Mouse (Mus musculus) heart, embryonic 14.5 days (tissue): ENCODE data around the gene Mettl14. TPM values are rescaled to one million over a fixed set of nuclear protein-coding genes. Genes with fewer than 3 reads are reported as not detected.
"Not testable (repeated sequence)": the region's sequence is repeated elsewhere in the genome, so short reads cannot be mapped to it uniquely, and the experiment has no call there.

Experiments
- ATAC-seq: fragments of 200-750 bp; cut with Nextera tagmentation; 2 replicates; pipeline ENCODE4 v1.8.0; 2017; ENCODE audit warnings: low read depth, moderate TSS enrichment; ENCODE audit not compliant: insufficient number of reproducible peaks, insufficient read depth, low FRiP score
- H3K27ac ChIP-seq, 2 experiments: fragments of 200-500 bp in 1 of 2; fragments of 300-500 bp in 1 of 2; sonication (generic) in 1 of 2; replicated peaks in 1 of 2; 2 replicates each; pipeline ENCODE4 v1.5.1; 2012 to 2014; ENCODE audit warnings: low read depth in 2 of 2, low read length in 2 of 2, control low read depth in 1 of 2, mild to moderate bottlenecking in 1 of 2, mixed read lengths in 1 of 2; ENCODE audit not compliant: control insufficient read depth in 1 of 2, insufficient read depth in 1 of 2
- H3K27me3 ChIP-seq: fragments of 300-500 bp; sonication (generic); 2 replicates; pipeline ENCODE4 v1.6.1; 2014; ENCODE audit warnings: mild to moderate bottlenecking, low read length, control low read depth; ENCODE audit not compliant: control insufficient read depth, insufficient read depth
- H3K36me3 ChIP-seq: fragments of 300-500 bp; sonication (generic); 2 replicates; pipeline ENCODE4 v1.6.1; 2014; ENCODE audit warnings: mild to moderate bottlenecking, control low read depth, low read length, mixed read lengths; ENCODE audit not compliant: control insufficient read depth, insufficient read depth
- H3K4me1 ChIP-seq, 2 experiments: fragments of 200-500 bp in 1 of 2; fragments of 300-500 bp in 1 of 2; sonication (generic) in 1 of 2; 2 replicates each; pipeline ENCODE4 v1.6.1; 2012 to 2014; ENCODE audit warnings: low read length in 2 of 2, control low read depth in 1 of 2, mixed read lengths in 1 of 2; ENCODE audit not compliant: control insufficient read depth in 2 of 2, insufficient read depth in 2 of 2
- H3K4me2 ChIP-seq: fragments of 300-500 bp; sonication (generic); 2 replicates; pipeline ENCODE4 v1.6.1; 2014; ENCODE audit warnings: mild to moderate bottlenecking, low read length
- H3K4me3 ChIP-seq, 2 experiments: fragments of 200-500 bp in 1 of 2; fragments of 300-500 bp in 1 of 2; sonication (generic) in 1 of 2; 2 replicates each; pipeline ENCODE4 v1.5.1; 2012 to 2014; ENCODE audit warnings: low read length in 2 of 2, mild to moderate bottlenecking in 2 of 2, control low read depth in 1 of 2, low read depth in 1 of 2, moderate library complexity in 1 of 2; ENCODE audit not compliant: control insufficient read depth in 1 of 2, insufficient read depth in 1 of 2
- H3K9ac ChIP-seq: fragments of 300-500 bp; sonication (generic); 2 replicates; pipeline ENCODE4 v1.6.1; 2014; ENCODE audit warnings: mild to moderate bottlenecking, low read length
- H3K9me3 ChIP-seq: fragments of 300-500 bp; sonication (generic); 2 replicates; pipeline ENCODE4 v1.6.1; 2016; ENCODE audit warnings: low read length, control low read depth; ENCODE audit not compliant: control insufficient read depth
- WGBS: fragments of 180-500 bp; shearing (Covaris S2); extraction: QIAGEN DNeasy Blood & Tissue Kit; methylation state at CpG from one replicate; pipeline ENCODE4 v1.1.7; 2014; 5-methylcytosine and 5-hydroxymethylcytosine counted together
- polyA plus RNA-seq: library from polyadenylated mRNA; unstranded; fragments of >200 nt; fragmentation: Nextera tagmentation; extraction: Ambion mirVana; gene quantifications from 2 replicates; pipeline ENCODE4 v1.2.1, GENCODE M21; 2014

Mettl14 gene
- polyA plus RNA-seq, 1 experiment from 2014 or later, result 15.5 TPM

DNA sequence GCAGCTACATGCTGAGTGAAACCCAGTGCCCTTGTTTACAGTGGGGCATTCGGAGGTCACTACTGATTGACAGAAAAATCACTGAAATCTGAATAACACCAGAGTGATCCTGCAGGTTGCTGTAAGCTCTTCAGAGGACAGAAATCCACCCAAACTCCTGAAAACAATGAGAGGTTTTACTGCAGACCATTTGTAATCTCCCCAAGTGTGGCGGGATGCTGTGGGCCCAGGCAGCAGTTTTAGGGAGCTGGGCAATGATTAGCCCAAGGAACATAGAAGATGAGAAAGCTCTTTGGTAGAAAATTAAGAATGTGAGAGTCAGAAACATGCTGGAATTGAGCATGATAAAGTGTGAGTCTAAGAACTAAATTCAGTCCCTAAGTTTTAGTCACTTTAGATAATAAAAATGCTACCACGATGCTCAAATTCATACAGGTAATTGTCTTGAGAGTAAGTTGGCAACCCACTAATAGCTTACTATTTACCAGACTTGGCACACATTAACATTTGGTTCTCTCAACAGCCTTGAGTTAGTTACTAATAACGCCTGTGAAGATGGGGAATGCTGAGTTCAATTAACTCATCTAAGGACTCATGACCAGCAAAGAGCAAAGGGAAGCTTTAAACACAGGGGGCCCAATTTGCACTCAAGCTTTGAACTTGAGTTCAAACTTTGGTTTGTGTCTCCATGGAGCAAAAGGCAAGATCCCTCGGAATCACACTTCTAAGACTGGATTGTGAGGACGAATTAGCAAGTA is 26.1 kb upstream of the Mettl14 start:
- no peaks in the 10 kb centered on the region for H3K27me3 ChIP-seq
- H3K4me1 ChIP-seq, result no peaks in the 10 kb centered on the region
- H3K4me2 ChIP-seq, result no peak overlapping the region
- no peak for ATAC-seq
- no peak overlapping the region for H3K4me3 ChIP-seq
- H3K27ac ChIP-seq, result no peak overlapping the region
- 72% methylated on average over 6 of the region's 6 CpGs for WGBS
- H3K9me3 ChIP-seq, result 0 out of 2 replicates have a peak, but pooled peaks cover 4% of the 10 kb centered on the region
- H3K9ac ChIP-seq, result no peak overlapping the region
- no peaks in the 10 kb centered on the region for H3K36me3 ChIP-seq

DNA sequence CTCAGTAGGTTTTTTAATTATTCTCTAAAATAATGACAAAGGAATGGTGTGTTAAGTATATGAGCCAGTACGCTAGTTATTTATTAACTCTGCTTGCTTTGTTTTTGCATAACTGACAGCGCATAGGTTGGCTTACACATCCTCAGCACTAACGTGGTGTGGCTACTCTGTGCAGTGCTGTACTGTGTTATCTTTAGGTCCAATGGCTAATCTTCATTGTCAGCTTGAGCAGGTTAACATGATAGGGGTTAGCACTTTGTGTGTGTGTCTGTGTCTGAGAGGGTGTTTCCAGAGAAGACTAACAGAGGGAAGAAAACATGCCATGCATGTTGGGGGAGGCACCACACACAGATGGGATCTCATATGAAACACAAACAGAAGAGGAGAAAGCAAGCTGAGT is 19.0 kb upstream of the Mettl14 start:
- Histone ChIP-seq H3K27me3 (no peaks in the 10 kb centered on the region), H3K4me2 (no peak overlapping the region), H3K27ac (no peak overlapping the region), H3K9ac (no peak overlapping the region), H3K4me1 (no peaks in the 10 kb centered on the region), H3K9me3 (no peaks in the 10 kb centered on the region), H3K36me3 (no peaks in the 10 kb centered on the region), H3K4me3 (no peak overlapping the region)
- 62% methylated on average over 3 of the region's 3 CpGs for WGBS
- ATAC-seq, result peak; percentile 26; the same call in 1 of the 2 replicates

DNA sequence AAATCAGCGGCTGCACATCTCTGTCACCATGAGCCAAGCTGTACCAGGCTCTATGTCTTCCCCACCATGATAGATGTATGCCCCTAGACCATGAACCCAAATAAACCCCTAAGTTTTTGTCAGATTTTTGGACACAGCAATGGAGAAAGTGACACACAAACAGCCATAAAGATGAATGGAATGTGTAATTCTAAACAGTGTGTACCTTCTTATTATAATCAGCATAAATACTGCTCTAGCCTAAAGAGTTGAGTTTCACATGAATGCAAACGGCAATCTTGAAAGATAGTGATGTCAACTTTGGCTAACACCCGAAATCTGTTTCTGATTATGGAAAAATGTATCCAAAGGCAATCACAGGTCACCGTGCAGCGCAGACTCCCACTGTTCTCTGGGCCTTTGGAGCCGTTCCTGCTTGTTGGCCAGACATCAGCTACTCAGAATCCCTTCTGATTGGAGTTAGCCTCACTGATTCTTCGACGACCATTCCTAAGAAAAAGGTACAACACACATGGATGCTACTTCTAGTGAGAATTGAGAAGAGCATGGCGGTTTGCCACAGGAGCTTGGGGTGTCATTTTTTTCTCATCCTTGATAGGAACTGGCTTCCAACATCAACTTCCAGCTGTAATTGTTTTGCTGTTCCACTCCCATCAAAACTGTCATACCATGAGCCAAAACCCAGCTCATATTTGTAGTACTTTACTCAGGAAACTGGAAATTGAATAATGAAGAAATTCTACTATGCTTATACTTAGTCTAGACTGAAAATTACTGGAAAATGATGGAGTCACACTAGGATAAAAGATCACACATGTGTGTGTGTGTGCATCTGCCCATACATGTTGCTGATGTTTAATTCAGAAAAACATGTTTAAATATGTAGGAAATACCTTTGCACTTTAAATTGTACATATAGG is 11.9 kb upstream of the Mettl14 start:
- Histone ChIP-seq H3K4me3 (no peak overlapping the region), H3K4me2 (no peak overlapping the region), H3K9me3 (no peaks in the 10 kb centered on the region), H3K36me3 (no peaks in the 10 kb centered on the region), H3K27me3 (no peaks in the 10 kb centered on the region), H3K4me1 (no peaks in the 10 kb centered on the region; a peak in 1 of 4 replicates), H3K27ac (no peak overlapping the region), H3K9ac (no peak overlapping the region)
- 66% methylated on average over 9 of the region's 9 CpGs for WGBS
- no peak for ATAC-seq

DNA sequence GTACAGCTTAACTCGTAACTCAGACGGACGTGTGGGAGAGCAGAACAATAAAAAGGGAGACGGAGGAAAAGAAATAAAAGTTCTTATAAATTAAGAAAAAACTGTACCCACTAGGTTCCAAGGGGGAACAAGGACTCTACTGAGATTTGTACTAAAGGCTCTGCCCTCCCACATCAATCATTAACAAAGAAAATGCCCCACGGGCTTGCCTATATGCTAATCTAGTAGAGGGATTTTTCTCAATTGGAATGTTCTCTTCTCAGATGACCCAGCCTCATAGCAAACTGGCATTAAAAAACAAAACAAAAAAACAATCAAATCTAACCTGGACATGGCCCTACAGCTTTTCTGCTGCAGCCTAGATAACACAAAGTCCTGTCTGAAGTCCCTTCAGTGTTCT is 9.7 kb upstream of the Mettl14 start:
- no peak for ATAC-seq
- no peak overlapping the region for H3K9ac ChIP-seq
- H3K4me1 ChIP-seq, result no peaks in the 10 kb centered on the region; a peak in 1 of 4 replicates
- WGBS, result 85% methylated on average over 5 of the region's 5 CpGs
- H3K4me2 ChIP-seq, result no peak overlapping the region
- no peaks in the 10 kb centered on the region for H3K27me3 ChIP-seq
- H3K9me3 ChIP-seq, result no peaks in the 10 kb centered on the region
- no peak overlapping the region for H3K4me3 ChIP-seq
- H3K36me3 ChIP-seq, result no peaks in the 10 kb centered on the region
- H3K27ac ChIP-seq, result no peak overlapping the region

DNA sequence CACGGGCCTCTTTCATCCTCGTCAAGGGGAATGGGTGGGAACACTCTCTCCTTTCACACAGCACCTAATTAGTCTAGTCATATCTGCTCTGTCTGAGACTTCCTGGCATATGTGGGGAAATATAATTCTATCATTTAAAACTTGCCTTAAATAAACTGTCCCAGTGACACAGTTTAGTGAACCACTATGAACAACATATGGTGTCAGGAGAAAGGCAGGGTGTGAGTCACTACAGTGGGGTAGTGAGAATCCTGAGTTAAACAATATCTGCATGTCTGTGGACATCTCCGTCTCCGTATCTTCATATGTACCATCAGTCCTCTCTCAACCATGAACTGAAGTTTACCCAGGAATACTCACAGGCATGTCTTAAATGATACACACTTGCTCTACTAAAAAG is 5.3 kb upstream of the Mettl14 start:
- 71% methylated on average over 4 of the region's 4 CpGs for WGBS
- no peaks in the 10 kb centered on the region for H3K9me3 ChIP-seq
- no peak overlapping the region for H3K27ac ChIP-seq
- no peak overlapping the region for H3K4me3 ChIP-seq
- H3K9ac ChIP-seq, result no peak overlapping the region
- H3K4me1 ChIP-seq, result no peaks in the 10 kb centered on the region
- H3K27me3 ChIP-seq, result no peaks in the 10 kb centered on the region
- ATAC-seq, result no peak
- no peaks in the 10 kb centered on the region for H3K36me3 ChIP-seq
- H3K4me2 ChIP-seq, result no peak overlapping the region

DNA sequence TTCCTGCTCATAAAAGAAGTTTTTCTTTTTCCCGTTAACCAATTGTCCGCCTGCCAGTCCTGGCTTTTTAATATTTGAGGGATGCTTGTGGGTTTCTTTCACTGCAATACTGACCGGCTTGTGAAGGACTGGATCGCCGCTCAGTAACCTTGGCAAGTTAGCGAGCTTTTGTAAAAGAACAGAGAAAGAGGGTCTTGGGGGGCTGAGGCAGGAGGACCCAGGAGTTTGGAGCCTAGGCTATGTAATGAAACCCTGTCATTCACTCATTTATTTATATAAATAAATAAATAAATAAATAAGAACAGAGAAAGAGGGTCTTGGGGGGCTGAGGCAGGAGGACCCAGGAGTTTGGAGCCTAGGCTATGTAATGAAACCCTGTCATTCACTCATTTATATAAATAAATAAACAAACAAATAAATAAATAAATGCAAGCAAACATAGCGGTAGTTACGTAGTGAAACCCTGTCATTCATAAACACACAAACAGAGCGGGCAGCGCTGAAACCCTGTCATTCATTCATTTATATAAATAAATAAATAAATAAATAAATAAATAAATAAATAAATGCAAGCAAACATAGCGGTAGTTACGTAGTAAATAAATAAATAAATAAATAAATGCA is 361 bp upstream of the Mettl14 start:
- peak overlapping the region; percentile 72 to 99 for H3K4me3 ChIP-seq
- not testable (repeated sequence) for H3K27me3 ChIP-seq, H3K9me3 ChIP-seq
- peaks cover 12% of the 10 kb centered on the region for H3K36me3 ChIP-seq
- H3K27ac ChIP-seq, result peak overlapping the region; percentile 78 to 89
- H3K9ac ChIP-seq, result peak overlapping the region; percentile 89
- peak overlapping the region; percentile 69 for H3K4me2 ChIP-seq
- H3K4me1 ChIP-seq, result peaks cover 0 to 14% of the 10 kb centered on the region in 2 experiments; a peak in 2 of 4 replicates
- 15% methylated on average over 12 of the region's 12 CpGs for WGBS
- 0 out of 2 replicates have a peak, but pooled peaks have one; percentile 28 for ATAC-seq

DNA sequence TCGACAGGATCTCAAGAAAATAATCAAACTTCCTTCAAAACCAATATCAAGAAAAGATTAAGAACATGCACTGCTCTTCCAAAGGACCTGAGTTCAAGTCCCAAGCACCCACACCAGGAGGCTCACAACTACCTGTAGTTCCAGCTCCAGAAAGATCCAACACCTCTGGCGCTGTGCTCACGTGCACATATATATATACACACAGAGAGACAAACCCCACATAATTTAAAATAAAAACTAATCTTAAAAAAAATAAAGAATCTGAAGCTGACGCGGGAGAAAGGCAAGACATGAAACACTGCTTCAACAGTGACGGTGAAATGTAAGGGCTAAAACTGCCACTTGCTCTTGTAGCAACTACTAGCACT is 806 bp downstream of the Mettl14 start:
- peaks cover 22% of the 10 kb centered on the region for H3K36me3 ChIP-seq
- H3K27me3 ChIP-seq, result no peaks in the 10 kb centered on the region
- peak overlapping the region; percentile 83 for H3K4me2 ChIP-seq
- H3K9ac ChIP-seq, result peak overlapping the region; percentile 89
- ATAC-seq, result no peak
- peak overlapping the region; percentile 72 to 99 for H3K4me3 ChIP-seq
- peak overlapping the region; percentile 69 to 89; a peak in 2 of 4 replicates for H3K27ac ChIP-seq
- WGBS, result 9% methylated on average over 6 of the region's 6 CpGs
- peaks cover 0 to 14% of the 10 kb centered on the region in 2 experiments; a peak in 2 of 4 replicates for H3K4me1 ChIP-seq
- no peaks in the 10 kb centered on the region for H3K9me3 ChIP-seq
